Mouse (Mus musculus) CH12F3 (cell line): ENCODE results near the gene Rap1gds1.

Experiments used
- in situ Hi-C: fragments of 300-500 bp; cut with MboI; formaldehyde crosslinking; loops from 2 replicates; pipeline ENCODE4 v1.14.3; 2020; ENCODE audit warnings: low sequenced_read_pairs

Gene Rap1gds1

GRCm38 (mm10) chr3:138955220-138955619 is 119.8 kb downstream of the Rap1gds1 start:
- in situ Hi-C loops: no loop called here

GRCm38 (mm10) chr3:138949081-138949480 is 125.9 kb downstream of the Rap1gds1 start:
- in situ Hi-C loops: no loop called here

- in situ Hi-C loops: no loop called here
Measured at GRCm38 (mm10) chr3:138945516-138945915, 129.5 kb downstream of the Rap1gds1 start.

- in situ Hi-C loops: no loop called here
Measured at GRCm38 (mm10) chr3:138941604-138942003, 133.4 kb downstream of the Rap1gds1 start.

- in situ Hi-C loops: no loop called here
Measured at GRCm38 (mm10) chr3:138937241-138937640, 137.8 kb downstream of the Rap1gds1 start.

- in situ Hi-C loops: no loop called here
Measured at GRCm38 (mm10) chr3:138936780-138937179, 138.2 kb downstream of the Rap1gds1 start.

- in situ Hi-C loops: no loop called here
Measured at GRCm38 (mm10) chr3:138927437-138927836, 147.6 kb downstream of the Rap1gds1 start.

GRCm38 (mm10) chr3:138926161-138926560 is 148.8 kb downstream of the Rap1gds1 start:
- in situ Hi-C loops: no loop called here

GRCm38 (mm10) chr3:138918241-138918640 is 156.8 kb downstream of the Rap1gds1 start:
- in situ Hi-C loops: no loop called here

- in situ Hi-C loops: no loop called here
Measured at GRCm38 (mm10) chr3:138917016-138917415, 158.0 kb downstream of the Rap1gds1 start.

GRCm38 (mm10) chr3:138916591-138916990 is 158.4 kb downstream of the Rap1gds1 start:
- in situ Hi-C loops: no loop called here

- in situ Hi-C loops: no loop called here
Measured at GRCm38 (mm10) chr3:138914626-138915288, 160.2 kb downstream of the Rap1gds1 start.

GRCm38 (mm10) chr3:138912504-138912903 is 162.5 kb downstream of the Rap1gds1 start:
- in situ Hi-C loops: no loop called here

- in situ Hi-C loops: no loop called here
Measured at GRCm38 (mm10) chr3:138909313-138909712, 165.7 kb downstream of the Rap1gds1 start.

GRCm38 (mm10) chr3:138906112-138906880 is 168.7 kb downstream of the Rap1gds1 start:
- in situ Hi-C loops: no loop called here

GRCm38 (mm10) chr3:138905678-138906077 is 169.3 kb downstream of the Rap1gds1 start:
- in situ Hi-C loops: no loop called here

GRCm38 (mm10) chr3:138900571-138901141 is 174.3 kb downstream of the Rap1gds1 start:
- in situ Hi-C loops: no loop called here

GRCm38 (mm10) chr3:138898055-138898454 is 176.9 kb downstream of the Rap1gds1 start:
- in situ Hi-C loops: no loop called here

GRCm38 (mm10) chr3:138897500-138897899 is 177.5 kb downstream of the Rap1gds1 start:
- in situ Hi-C loops: no loop called here

GRCm38 (mm10) chr3:138893520-138893919 is 181.5 kb downstream of the Rap1gds1 start:
- in situ Hi-C loops: no loop called here

- in situ Hi-C loops: no loop called here
Measured at GRCm38 (mm10) chr3:138889769-138890295, 185.2 kb downstream of the Rap1gds1 start.

GRCm38 (mm10) chr3:138889214-138889613 is 185.8 kb downstream of the Rap1gds1 start:
- in situ Hi-C loops: no loop called here
